Mouse (Mus musculus) midbrain, postnatal 0 days (tissue): Measurements from ENCODE around the gene Astn2. TPM values are rescaled to one million over a fixed set of nuclear protein-coding genes. Genes with fewer than 3 reads are reported as not detected.
A peak's percentile ranks its signal among the peaks of the same experiment; 100 is the strongest.

Experiments
- ATAC-seq: fragments of 200-750 bp; cut with Nextera tagmentation; 2 replicates; pipeline ENCODE4 v1.8.0; 2017; ENCODE audit warnings: moderate number of reproducible peaks, mild to moderate bottlenecking, moderate TSS enrichment, moderate library complexity; ENCODE audit not compliant: low FRiP score
- DNase-seq: peaks from one replicate; pipeline ENCODE4 v3.0.0-alpha.2; 2015; ENCODE audit warnings: low spot score
- H3K27ac ChIP-seq: fragments of 300-500 bp; sonication (generic); 2 replicates; pipeline ENCODE4 v1.5.1; 2014; ENCODE audit warnings: low read depth, mild to moderate bottlenecking, low read length, mixed read lengths
- H3K27me3 ChIP-seq: fragments of 300-500 bp; sonication (generic); 2 replicates; pipeline ENCODE4 v1.6.1; 2014; ENCODE audit warnings: low read length, control low read depth, mixed read lengths; ENCODE audit not compliant: insufficient read depth
- H3K36me3 ChIP-seq: fragments of 300-500 bp; sonication (generic); 2 replicates; pipeline ENCODE4 v1.6.1; 2014; ENCODE audit warnings: low read length, control low read depth, mixed read lengths; ENCODE audit not compliant: insufficient read depth
- H3K4me1 ChIP-seq: fragments of 300-500 bp; sonication (generic); 2 replicates; pipeline ENCODE4 v1.6.1; 2014; ENCODE audit warnings: mild to moderate bottlenecking, control low read depth, antibody characterized with exemption, low read length, mixed read lengths; ENCODE audit not compliant: insufficient read depth
- H3K4me2 ChIP-seq: fragments of 300-500 bp; sonication (generic); 2 replicates; pipeline ENCODE4 v1.6.1; 2014; ENCODE audit warnings: low read depth, mild to moderate bottlenecking, low read length, mixed read lengths; ENCODE audit not compliant: poor library complexity, severe bottlenecking
- H3K4me3 ChIP-seq: fragments of 300-500 bp; sonication (generic); 2 replicates; pipeline ENCODE4 v1.5.1; 2014; ENCODE audit warnings: low read depth, mild to moderate bottlenecking, low read length, moderate library complexity
- H3K9ac ChIP-seq: fragments of 300-500 bp; sonication (generic); replicated peaks from 2 replicates; pipeline ENCODE4 v1.6.1; 2014; ENCODE audit warnings: mild to moderate bottlenecking, low read length, moderate library complexity, mixed read lengths; ENCODE audit not compliant: poor library complexity, severe bottlenecking
- H3K9me3 ChIP-seq: fragments of 300-500 bp; sonication (generic); 2 replicates; pipeline ENCODE4 v1.6.1; 2016; ENCODE audit warnings: low read length, control low read depth
- CTCF ChIP-seq: IDR thresholded peaks from 2 replicates; pipeline ENCODE4 v1.5.1; 2016; ENCODE audit warnings: antibody characterized with exemption, mild to moderate bottlenecking
- WGBS: fragments of 180-500 bp; shearing (Covaris S2); extraction: QIAGEN DNeasy Blood & Tissue Kit; methylation state at CpG from one replicate; pipeline ENCODE4 v1.1.7; 2014; 5-methylcytosine and 5-hydroxymethylcytosine counted together
- polyA plus RNA-seq: library from polyadenylated mRNA; unstranded; fragments of >200 nt; fragmentation: Nextera tagmentation; extraction: Ambion mirVana; gene quantifications from 2 replicates; pipeline ENCODE4 v1.2.1, GENCODE M21; 2015
- total RNA-seq: library from RNA; depleted of rRNA; stranded (reverse); fragments of >200 nt; gene quantifications from 2 replicates; pipeline ENCODE4 v1.2.3, GENCODE M21; 2014; rRNA removed

Astn2 gene
- total RNA-seq (34.9 and 40.8 TPM in 2 replicates), polyA plus RNA-seq (1.4 and 2.5 TPM in 2 replicates)

DNA sequence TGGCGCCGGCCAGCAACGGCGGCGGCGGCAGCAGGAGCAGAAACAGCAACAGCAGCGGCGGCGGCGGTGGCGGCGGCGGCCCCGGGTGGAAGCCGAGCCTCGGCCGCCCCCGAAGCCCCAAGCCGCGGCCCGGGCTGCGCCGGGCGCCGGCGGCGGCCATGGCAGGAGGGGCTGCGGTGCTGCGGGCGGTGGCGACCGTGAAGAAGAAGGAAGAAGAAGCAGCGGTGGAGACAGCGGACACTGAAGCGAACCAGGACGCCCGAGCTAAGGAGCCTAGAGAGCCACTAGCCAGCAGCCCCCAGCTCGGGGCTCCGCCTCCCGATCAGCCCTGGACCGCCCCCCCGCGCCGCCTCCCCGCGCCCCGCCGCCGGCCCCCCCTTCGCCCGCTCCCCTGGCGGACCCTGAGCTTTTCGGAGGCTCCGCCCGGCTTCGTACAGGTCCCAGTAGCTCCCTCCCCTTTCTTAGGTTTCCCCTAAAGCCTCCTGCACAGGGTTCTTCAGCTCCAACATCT lies at the start of gene Astn2:
Astn2 (minus strand) TSS at position 411 of the 511 bp plus-strand sequence.
- Histone ChIP-seq H3K27ac (peak within 1 kb of the TSS; percentile 80), H3K4me3 (peak within 1 kb of the TSS; percentile 89), H3K4me2 (peak within 1 kb of the TSS; percentile 81), H3K4me1 (peaks cover 5% of the 10 kb centered on the region; the same call in 1 of the 2 replicates), H3K9ac (peak within 1 kb of the TSS; percentile 92), H3K36me3 (no peaks in the 10 kb centered on the region), H3K27me3 (no peaks in the 10 kb centered on the region), H3K9me3 (no peaks in the 10 kb centered on the region)
- peak; percentile 66 for DNase-seq
- TF ChIP-seq CTCF, result no peak
- ATAC-seq, result peak; percentile 80
- WGBS, result 3% methylated on average over 10 of the region's 56 CpGs

DNA sequence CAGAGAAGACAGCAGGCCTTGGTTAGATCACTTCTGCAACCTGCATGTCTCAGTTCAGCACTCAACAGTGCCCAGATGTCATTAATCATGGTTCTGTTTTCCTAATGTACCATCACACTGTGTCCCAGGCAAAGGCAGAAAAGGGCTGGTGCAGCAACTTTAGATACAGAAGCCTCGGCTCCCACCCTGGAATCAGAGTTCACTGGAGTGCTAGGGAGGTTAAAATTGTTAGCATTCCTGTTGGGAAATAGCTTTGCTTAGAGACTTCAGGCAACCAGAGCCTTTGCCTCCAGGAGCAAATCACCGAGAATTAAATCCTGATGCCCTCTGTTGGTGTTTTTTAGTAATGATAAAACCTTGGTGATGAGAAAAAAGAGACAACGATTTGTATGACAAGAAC lies 45.7 kb upstream of the Astn2 start:
- H3K4me3 ChIP-seq, result no peak overlapping the region
- 45% methylated on average over 3 of the region's 3 CpGs for WGBS
- no peak overlapping the region for H3K4me2 ChIP-seq
- H3K27ac ChIP-seq, result no peak overlapping the region
- no peak overlapping the region for H3K9ac ChIP-seq
- H3K27me3 ChIP-seq, result no peaks in the 10 kb centered on the region
- H3K4me1 ChIP-seq, result no peaks in the 10 kb centered on the region
- no peaks in the 10 kb centered on the region for H3K36me3 ChIP-seq
- peak; percentile 53 for DNase-seq
- peak; percentile 51 for TF ChIP-seq CTCF
- ATAC-seq, result no peak
- H3K9me3 ChIP-seq, result no peaks in the 10 kb centered on the region

- Histone ChIP-seq H3K36me3 (no peaks in the 10 kb centered on the region), H3K4me3 (no peak overlapping the region), H3K27ac (no peak overlapping the region), H3K9me3 (no peaks in the 10 kb centered on the region), H3K4me1 (no peaks in the 10 kb centered on the region), H3K9ac (no peak overlapping the region), H3K4me2 (no peak overlapping the region), H3K27me3 (no peaks in the 10 kb centered on the region)
- WGBS, result 56% methylated on average over 1 of the region's 1 CpGs
- ATAC-seq (no peak), DNase-seq (no peak)
- TF ChIP-seq CTCF, result no peak
These were observed 26.8 kb upstream of the Astn2 start for GRCm38 (mm10) chr4:66431256-66431655.

DNA sequence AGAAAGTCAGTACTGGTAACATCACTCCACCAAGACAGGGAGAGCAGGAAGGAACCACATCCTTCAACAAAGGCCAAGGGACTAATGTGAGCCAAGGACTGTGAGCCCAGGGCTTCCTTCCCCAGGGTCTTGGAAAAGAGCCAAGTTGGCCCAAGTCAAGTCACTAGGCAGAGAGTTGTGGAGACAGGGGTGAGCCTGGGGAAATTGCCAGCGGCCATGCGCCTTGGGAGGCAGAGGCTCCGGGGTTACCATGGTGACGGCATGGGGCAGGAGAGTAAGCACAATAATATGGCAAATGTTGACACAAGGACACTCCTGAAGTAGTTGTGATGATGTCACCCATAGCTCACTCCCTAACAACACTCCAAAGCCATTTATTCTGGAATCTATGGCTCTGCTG lies 21.4 kb upstream of the Astn2 start:
- H3K9ac ChIP-seq, result no peak overlapping the region
- H3K4me3 ChIP-seq, result no peak overlapping the region
- H3K36me3 ChIP-seq, result no peaks in the 10 kb centered on the region
- ATAC-seq (peak; percentile 77), DNase-seq (peak; percentile 80)
- WGBS, result 77% methylated on average over 4 of the region's 4 CpGs
- no peak overlapping the region for H3K4me2 ChIP-seq
- no peak for TF ChIP-seq CTCF
- no peak overlapping the region for H3K27ac ChIP-seq
- H3K4me1 ChIP-seq, result no peaks in the 10 kb centered on the region
- H3K27me3 ChIP-seq, result no peaks in the 10 kb centered on the region
- no peaks in the 10 kb centered on the region for H3K9me3 ChIP-seq

- ATAC-seq, result no peak
- H3K27me3 ChIP-seq, result no peaks in the 10 kb centered on the region
- H3K27ac ChIP-seq, result no peak overlapping the region
- H3K4me1 ChIP-seq, result no peaks in the 10 kb centered on the region
- WGBS, result 75% methylated on average over 8 of the region's 8 CpGs
- H3K4me3 ChIP-seq, result no peak overlapping the region
- H3K36me3 ChIP-seq, result no peaks in the 10 kb centered on the region
- H3K9me3 ChIP-seq, result no peaks in the 10 kb centered on the region
- TF ChIP-seq CTCF, result no peak
- no peak overlapping the region for H3K4me2 ChIP-seq
- no peak for DNase-seq
- no peak overlapping the region for H3K9ac ChIP-seq
These were observed 10.4 kb upstream of the Astn2 start for GRCm38 (mm10) chr4:66414778-66415177.

- Histone ChIP-seq H3K36me3 (no peaks in the 10 kb centered on the region), H3K27ac (no peak overlapping the region), H3K4me1 (peaks cover 5% of the 10 kb centered on the region; the same call in 1 of the 2 replicates), H3K9me3 (no peaks in the 10 kb centered on the region), H3K4me2 (no peak overlapping the region), H3K9ac (no peak overlapping the region), H3K27me3 (no peaks in the 10 kb centered on the region), H3K4me3 (no peak overlapping the region)
- DNase-seq (peak; percentile 16), ATAC-seq (no peak)
- WGBS, result 22% methylated on average over 1 of the region's 1 CpGs
- no peak for TF ChIP-seq CTCF
These were observed 675 bp upstream of the Astn2 start for GRCm38 (mm10) chr4:66405086-66405485.
